23 mouse cellular contexts compared by ENCODE assay signal in the genomic region with DNA sequence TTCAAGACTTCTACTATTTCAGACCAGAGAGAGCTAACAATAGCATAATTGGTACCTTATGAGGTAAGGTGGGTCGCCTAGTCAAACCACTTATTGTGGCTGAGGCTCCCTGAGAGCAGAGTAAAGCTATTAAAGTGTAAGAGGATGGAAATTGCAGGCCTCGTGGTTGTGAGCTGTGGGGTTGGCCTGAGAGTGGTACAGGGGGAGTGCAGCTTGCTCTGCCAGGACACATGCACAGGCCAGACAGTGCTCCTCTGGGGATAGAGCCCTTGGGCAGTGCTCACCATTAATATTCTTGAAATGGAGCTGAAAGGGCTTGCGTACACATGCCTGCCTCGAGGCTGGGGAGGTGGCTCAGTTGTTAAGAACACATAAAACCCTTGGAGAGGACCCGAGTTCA. TPM values are rescaled to one million over a fixed set of nuclear protein-coding genes. Genes with fewer than 3 reads are reported as not detected.
DNase-seq lines count a peak whose midpoint lies in the region; ATAC-seq and TF ChIP-seq lines count a peak whose summit lies in the region.
"Had no signal": no experiment of that assay in that cellular context is flagged by ENCODE, and none has a peak within 500 bp of the region (broad histone marks: within the 10 kb centered on the region; RNA-seq: fewer than 3 reads in every experiment).

No protein-coding gene starts in this region.

- ATAC-seq in heart, embryonic 11.5 days (replicated peaks; ENCODE audit: insufficient number of reproducible peaks, low FRiP score, low TSS enrichment), result no peak
- no peak for ATAC-seq in neural tube, embryonic 13.5 days (ENCODE audit: low read depth)
- no peak for ATAC-seq in neural tube, embryonic 15.5 days (ENCODE audit: low FRiP score)
- no peak for ATAC-seq in intestine, postnatal 0 days
- ATAC-seq: CD4-positive, CD25-positive, alpha-beta regulatory T cell, adult 4 months; forebrain, postnatal 0 days; inflammation-experienced regulatory T-cells, adult 6 months had no signal

- H3K27me3 ChIP-seq in heart, embryonic 11.5 days (ENCODE audit: control insufficient read depth, insufficient read depth, low read length), result no peaks in the 10 kb centered on the region
- no peaks in the 10 kb centered on the region for H3K27me3 ChIP-seq in neural tube, embryonic 13.5 days
- H3K27me3 ChIP-seq in neural tube, embryonic 15.5 days (replicated peaks), result no peaks in the 10 kb centered on the region
- H3K27me3 ChIP-seq in intestine, postnatal 0 days (replicated peaks; ENCODE audit: control insufficient read depth, insufficient read depth, low read length), result no peaks in the 10 kb centered on the region
- H3K27me3 ChIP-seq in small intestine, adult 2 months (ENCODE audit: control insufficient read depth, insufficient read depth, low read length), result no peaks in the 10 kb centered on the region
- H3K27me3 ChIP-seq: heart, embryonic 12.5 days; hindbrain, embryonic 12.5 days had no signal

- no peak for TF ChIP-seq POLR2A in small intestine, adult 2 months (IDR thresholded peaks at IDR 0.05; ENCODE audit: low read depth, low read length)

- DNase-seq in heart, adult 11 months, result peak; percentile 81
- no peak for DNase-seq in left cerebral cortex, postnatal 10 days (ENCODE audit: extremely low spot score in 1 of 2, low spot score in 2 of 2)
- no peak for DNase-seq in T-cell, adult 2 months (ENCODE audit: low spot score)
- DNase-seq: adrenal gland, postnatal 25 days; cerebellum, adult 11-12 months; embryo, embryonic 11 days; forebrain, postnatal 0 days; heart, postnatal 14 days; kidney, postnatal 10 days; lung, embryonic 14.5 days; midbrain, embryonic 14.5 days; right cerebral cortex, postnatal 14 days; thymus, adult 2 months had no signal

- H3K9ac ChIP-seq in heart, embryonic 11.5 days (ENCODE audit: low read depth, low read length), result no peak overlapping the region
- H3K9ac ChIP-seq in neural tube, embryonic 13.5 days, result no peak overlapping the region
- H3K9ac ChIP-seq in neural tube, embryonic 15.5 days (replicated peaks), result no peak overlapping the region
- H3K9ac ChIP-seq in intestine, postnatal 0 days (ENCODE audit: low read depth, low read length), result no peak overlapping the region
- H3K9ac ChIP-seq: forebrain, postnatal 0 days; heart, embryonic 12.5 days; hindbrain, embryonic 12.5 days; lung, embryonic 14.5 days had no signal

- no peaks in the 10 kb centered on the region for H3K36me3 ChIP-seq in heart, embryonic 11.5 days (ENCODE audit: control insufficient read depth, insufficient read depth, low read length)
- H3K36me3 ChIP-seq in neural tube, embryonic 13.5 days, result peaks cover 12% of the 10 kb centered on the region; the same call in 1 of the 2 replicates
- no peaks in the 10 kb centered on the region for H3K36me3 ChIP-seq in neural tube, embryonic 15.5 days
- H3K36me3 ChIP-seq in intestine, postnatal 0 days (ENCODE audit: control insufficient read depth, insufficient read depth), result no peaks in the 10 kb centered on the region
- no peaks in the 10 kb centered on the region for H3K36me3 ChIP-seq in small intestine, adult 2 months (ENCODE audit: control insufficient read depth, insufficient read depth, low read length)

- no peaks in the 10 kb centered on the region; the same call in 1 of the 2 replicates for H3K9me3 ChIP-seq in heart, embryonic 11.5 days (replicated peaks; ENCODE audit: control insufficient read depth, low read length)
- H3K9me3 ChIP-seq in neural tube, embryonic 13.5 days, result no peaks in the 10 kb centered on the region
- no peaks in the 10 kb centered on the region for H3K9me3 ChIP-seq in neural tube, embryonic 15.5 days (replicated peaks)
- H3K9me3 ChIP-seq in intestine, postnatal 0 days (ENCODE audit: control insufficient read depth), result no peaks in the 10 kb centered on the region
- H3K9me3 ChIP-seq: hindbrain, embryonic 12.5 days had no signal

- H3K27ac ChIP-seq in heart, embryonic 11.5 days (ENCODE audit: low read depth, low read length), result no peak overlapping the region
- H3K27ac ChIP-seq in neural tube, embryonic 13.5 days (replicated peaks), result 0 out of 2 replicates have a peak overlapping the region, but pooled peaks have one; percentile 1
- no peak overlapping the region for H3K27ac ChIP-seq in neural tube, embryonic 15.5 days (replicated peaks)
- peak overlapping the region; percentile 9; the same call in 1 of the 2 replicates for H3K27ac ChIP-seq in intestine, postnatal 0 days (ENCODE audit: low read depth, low read length)
- H3K27ac ChIP-seq in small intestine, adult 2 months (ENCODE audit: insufficient read depth, low read depth, low read length), result peak overlapping the region; percentile 23; the same call in 1 of the 2 replicates
- H3K27ac ChIP-seq: hindbrain, embryonic 12.5 days had no signal

- no peak for TF ChIP-seq CTCF in intestine, postnatal 0 days (IDR thresholded peaks at IDR 0.05; ENCODE audit: low read depth)
- no peak for TF ChIP-seq CTCF in small intestine, adult 2 months (IDR thresholded peaks at IDR 0.05; ENCODE audit: extremely low read depth, insufficient read length, insufficient replicate concordance, low read depth, low read length)

- H3K4me3 ChIP-seq in heart, embryonic 11.5 days (ENCODE audit: low read depth, low read length), result no peak overlapping the region
- H3K4me3 ChIP-seq in neural tube, embryonic 13.5 days, result no peak overlapping the region
- no peak overlapping the region for H3K4me3 ChIP-seq in neural tube, embryonic 15.5 days (replicated peaks)
- H3K4me3 ChIP-seq in intestine, postnatal 0 days (ENCODE audit: low read depth, low read length), result no peak overlapping the region
- no peak overlapping the region for H3K4me3 ChIP-seq in small intestine, adult 2 months (ENCODE audit: low read depth, low read length)
- H3K4me3 ChIP-seq: heart, embryonic 12.5 days; hindbrain, embryonic 12.5 days had no signal

- peaks cover 19% of the 10 kb centered on the region for H3K4me1 ChIP-seq in heart, embryonic 11.5 days (ENCODE audit: control insufficient read depth, insufficient read depth, low read length)
- H3K4me1 ChIP-seq in neural tube, embryonic 13.5 days (replicated peaks), result peaks cover 31% of the 10 kb centered on the region
- 0 out of 2 replicates have a peak, but pooled peaks cover 22% of the 10 kb centered on the region for H3K4me1 ChIP-seq in neural tube, embryonic 15.5 days
- H3K4me1 ChIP-seq in intestine, postnatal 0 days (replicated peaks; ENCODE audit: control insufficient read depth, insufficient read depth, low read length), result peaks cover 1% of the 10 kb centered on the region; the same call in 1 of the 2 replicates
- peaks cover 25% of the 10 kb centered on the region for H3K4me1 ChIP-seq in small intestine, adult 2 months (ENCODE audit: control insufficient read depth, insufficient read depth, insufficient read length, low read length)

- 94% methylated on average over 5 of the region's 5 CpGs for WGBS in heart, embryonic 11.5 days (ENCODE audit: insufficient replicate concordance)
- WGBS in neural tube, embryonic 13.5 days, result 79% methylated on average over 5 of the region's 5 CpGs
- WGBS in neural tube, embryonic 15.5 days, result 81% methylated on average over 5 of the region's 5 CpGs
- WGBS in intestine, postnatal 0 days, result 61% methylated on average over 5 of the region's 5 CpGs
- WGBS in small intestine, adult 2 months, result 73% methylated on average over 5 of the region's 5 CpGs

- intact Hi-C loops in left cerebral cortex, postnatal 10 days (cut with DNase I), result no loop called here

- no peak overlapping the region for H3K4me2 ChIP-seq in heart, embryonic 11.5 days
- no peak overlapping the region for H3K4me2 ChIP-seq in neural tube, embryonic 13.5 days
- H3K4me2 ChIP-seq in neural tube, embryonic 15.5 days, result no peak overlapping the region
- no peak overlapping the region for H3K4me2 ChIP-seq in intestine, postnatal 0 days (replicated peaks; ENCODE audit: low read depth)
- H3K4me2 ChIP-seq: heart, embryonic 12.5 days; hindbrain, embryonic 12.5 days; liver, embryonic 11.5 days; lung, embryonic 14.5 days had no signal

RNA-seq across cellular contexts. Expression of a gene that starts 23.6 kb away (rescaled TPM):
- 17.4 and 20.4 TPM in 2 replicates for polyA plus RNA-seq in heart, embryonic 11.5 days (2014; fragmentation: Nextera tagmentation; extraction: Ambion mirVana)
- polyA plus RNA-seq in neural tube, embryonic 13.5 days (2015; fragmentation: Nextera tagmentation; extraction: Ambion mirVana), result 11.8 and 11.9 TPM in 2 replicates
- 9.7 and 11.1 TPM in 2 replicates for polyA plus RNA-seq in neural tube, embryonic 15.5 days (2015; fragmentation: Nextera tagmentation; extraction: Ambion mirVana)
- 22.3 and 23.9 TPM in 2 replicates for polyA plus RNA-seq in intestine, postnatal 0 days (2015; fragmentation: Nextera tagmentation; extraction: Ambion mirVana)
- polyA plus RNA-seq in small intestine, adult 2 months (2012; rRNA removed), result 17.0 and 36.0 TPM in 2 replicates
- 10 to 100 TPM; 29.2 to 30.1 TPM for total RNA-seq in left cerebral cortex, postnatal 10 days (2021)

Comparison
In these comparisons a context has a peak if more than half of its experiments do, and no peak if none do; other contexts are left out.
1. H3K27ac ChIP-seq: peak in neural tube, embryonic 13.5 days (single experiment), intestine, postnatal 0 days (single experiment) and small intestine, adult 2 months (single experiment); none in heart, embryonic 11.5 days (single experiment) and neural tube, embryonic 15.5 days (single experiment).